21 mouse cellular contexts compared by ENCODE assay signal in the genomic region with DNA sequence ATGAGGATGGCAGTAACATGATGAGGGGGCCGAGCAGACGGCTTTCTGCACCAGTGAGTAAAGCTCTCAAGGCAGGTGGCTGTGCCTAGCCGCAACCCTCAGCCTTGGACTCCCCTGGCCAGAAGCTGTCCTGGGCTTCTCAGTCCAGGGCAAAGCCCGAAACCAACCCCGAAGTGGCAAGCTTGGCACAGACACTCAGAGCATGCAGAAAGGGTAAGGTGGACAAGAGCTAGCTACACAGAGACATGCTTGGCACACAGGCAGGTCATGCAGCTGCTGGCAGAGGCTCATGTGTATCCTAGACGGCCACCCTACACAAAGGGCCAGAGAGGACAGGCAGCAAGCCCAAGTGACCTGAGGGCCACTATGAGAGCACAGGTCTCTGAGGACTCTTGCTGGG. TPM values are rescaled to one million over a fixed set of nuclear protein-coding genes. Genes with fewer than 3 reads are reported as not detected.
DNase-seq lines count a peak whose midpoint lies in the region; ATAC-seq and TF ChIP-seq lines count a peak whose summit lies in the region.
"Had no signal": no experiment of that assay in that cellular context is flagged by ENCODE, and none has a peak within 500 bp of the region (broad histone marks: within the 10 kb centered on the region; RNA-seq: fewer than 3 reads in every experiment).

No protein-coding gene starts in this region.

- peaks cover 69% of the 10 kb centered on the region for H3K36me3 ChIP-seq in embryonic facial prominence, embryonic 13.5 days
- H3K36me3 ChIP-seq in embryonic facial prominence, embryonic 10.5 days (replicated peaks): peaks cover 93% of the 10 kb centered on the region
- peaks cover 20% of the 10 kb centered on the region for H3K36me3 ChIP-seq in intestine, embryonic 16.5 days (ENCODE audit: control insufficient read depth, insufficient read depth, low read length)
- peaks cover 45% of the 10 kb centered on the region for H3K36me3 ChIP-seq in intestine, postnatal 0 days (ENCODE audit: control insufficient read depth, insufficient read depth)
- H3K36me3 ChIP-seq in liver, adult 2 months (ENCODE audit: control insufficient read depth, insufficient read depth, low read length): peaks cover 2% of the 10 kb centered on the region; the same call in 1 of the 2 replicates
- H3K36me3 ChIP-seq in liver, embryonic 12.5 days: peaks cover 36% of the 10 kb centered on the region
- H3K36me3 ChIP-seq: G1E had no signal

- WGBS in embryonic facial prominence, embryonic 13.5 days: 92% methylated on average over 6 of the region's 6 CpGs
- 92% methylated on average over 6 of the region's 6 CpGs for WGBS in embryonic facial prominence, embryonic 10.5 days
- WGBS in intestine, embryonic 16.5 days: 89% methylated on average over 6 of the region's 6 CpGs
- 96% methylated on average over 6 of the region's 6 CpGs for WGBS in intestine, postnatal 0 days
- WGBS in liver, adult 2 months: 44% methylated on average over 6 of the region's 6 CpGs
- WGBS in liver, embryonic 12.5 days (ENCODE audit: insufficient replicate concordance): 74% methylated on average over 6 of the region's 6 CpGs

- no peaks in the 10 kb centered on the region for H3K79me2 ChIP-seq in liver, adult 2 months (ENCODE audit: control insufficient read depth, insufficient read depth, low read length)

- no peaks in the 10 kb centered on the region for H3K27me3 ChIP-seq in embryonic facial prominence, embryonic 13.5 days
- H3K27me3 ChIP-seq in embryonic facial prominence, embryonic 10.5 days (replicated peaks; ENCODE audit: low read depth, poor library complexity, severe bottlenecking): no peaks in the 10 kb centered on the region
- no peaks in the 10 kb centered on the region for H3K27me3 ChIP-seq in intestine, embryonic 16.5 days (replicated peaks; ENCODE audit: control insufficient read depth, insufficient read depth, low read length)
- H3K27me3 ChIP-seq in intestine, postnatal 0 days (replicated peaks; ENCODE audit: control insufficient read depth, insufficient read depth, low read length): no peaks in the 10 kb centered on the region
- H3K27me3 ChIP-seq in liver, adult 2 months (ENCODE audit: control insufficient read depth, insufficient read depth, low read length): no peaks in the 10 kb centered on the region
- H3K27me3 ChIP-seq in liver, embryonic 12.5 days (replicated peaks): no peaks in the 10 kb centered on the region
- H3K27me3 ChIP-seq: hindbrain, embryonic 15.5 days had no signal

- H3K4me2 ChIP-seq in embryonic facial prominence, embryonic 13.5 days: no peak overlapping the region
- H3K4me2 ChIP-seq in intestine, embryonic 16.5 days (ENCODE audit: low read depth, low read length): no peak overlapping the region
- no peak overlapping the region for H3K4me2 ChIP-seq in intestine, postnatal 0 days (replicated peaks; ENCODE audit: low read depth)
- no peak overlapping the region for H3K4me2 ChIP-seq in liver, embryonic 12.5 days
- H3K4me2 ChIP-seq: hindbrain, embryonic 15.5 days had no signal

- no peak for DNase-seq in embryonic facial prominence, embryonic 10.5 days (ENCODE audit: low spot score)
- peak; percentile 92 for DNase-seq in liver, adult 2 months (ENCODE audit: extremely low read depth, low read depth, low spot score)
- DNase-seq in kidney, postnatal 25 days: peak; percentile 31 to 67
- no peak for DNase-seq in gastrocnemius, adult 8-10 months (ENCODE audit: low spot score in 2 of 2)
- DNase-seq: adrenal gland, adult 8-10 months; adrenal gland, postnatal 36 days; B cell, adult 2 months; cerebellum, adult 2 months; cerebellum, postnatal 10 days; gastrocnemius, postnatal 10 days; heart, adult 18-20 months had no signal

- no peak for ATAC-seq in embryonic facial prominence, embryonic 13.5 days (ENCODE audit: insufficient number of reproducible peaks, insufficient read depth, low FRiP score, low TSS enrichment, low read depth)
- ATAC-seq in intestine, embryonic 16.5 days: no peak
- ATAC-seq in intestine, postnatal 0 days: no peak
- ATAC-seq in liver, embryonic 12.5 days: no peak
- ATAC-seq: CD4-positive, CD25-positive, alpha-beta regulatory T cell, adult 4 months; forebrain, embryonic 14.5 days had no signal

- no peak for TF ChIP-seq POLR2A in liver, adult 2 months (IDR thresholded peaks at IDR 0.05; ENCODE audit: extremely low read depth, insufficient read depth, low read length)

- 0 out of 2 replicates have a peak, but pooled peaks cover under 1% of the 10 kb centered on the region for H3K4me1 ChIP-seq in embryonic facial prominence, embryonic 13.5 days
- peaks cover 36% of the 10 kb centered on the region for H3K4me1 ChIP-seq in embryonic facial prominence, embryonic 10.5 days
- peaks cover 37% of the 10 kb centered on the region for H3K4me1 ChIP-seq in intestine, embryonic 16.5 days (ENCODE audit: control insufficient read depth, insufficient read depth, low read length)
- H3K4me1 ChIP-seq in intestine, postnatal 0 days (replicated peaks; ENCODE audit: control insufficient read depth, insufficient read depth, low read length): no peaks in the 10 kb centered on the region
- H3K4me1 ChIP-seq in liver, adult 2 months (ENCODE audit: control insufficient read depth, insufficient read depth, low read length): peaks cover 41% of the 10 kb centered on the region
- H3K4me1 ChIP-seq in liver, embryonic 12.5 days: peaks cover 15% of the 10 kb centered on the region; the same call in 1 of the 2 replicates

- H3K4me3 ChIP-seq in embryonic facial prominence, embryonic 13.5 days: no peak overlapping the region
- no peak overlapping the region for H3K4me3 ChIP-seq in embryonic facial prominence, embryonic 10.5 days
- H3K4me3 ChIP-seq in intestine, embryonic 16.5 days (ENCODE audit: low read length): no peak overlapping the region
- no peak overlapping the region for H3K4me3 ChIP-seq in intestine, postnatal 0 days (ENCODE audit: low read depth, low read length)
- no peak overlapping the region for H3K4me3 ChIP-seq in liver, adult 2 months (ENCODE audit: insufficient read depth, low read depth, low read length)
- H3K4me3 ChIP-seq in liver, embryonic 12.5 days: no peak overlapping the region
- H3K4me3 ChIP-seq: heart, embryonic 10.5 days; hindbrain, embryonic 10.5 days; hindbrain, embryonic 15.5 days had no signal

- no peak overlapping the region for H3K27ac ChIP-seq in embryonic facial prominence, embryonic 13.5 days
- no peak overlapping the region for H3K27ac ChIP-seq in embryonic facial prominence, embryonic 10.5 days (replicated peaks)
- no peak overlapping the region for H3K27ac ChIP-seq in intestine, embryonic 16.5 days (ENCODE audit: low read length)
- H3K27ac ChIP-seq in intestine, postnatal 0 days (ENCODE audit: low read depth, low read length): no peak overlapping the region; the same call in 1 of the 2 replicates
- peak overlapping the region; percentile 29 for H3K27ac ChIP-seq in liver, adult 2 months (replicated peaks; ENCODE audit: insufficient read depth, low read depth, low read length)
- H3K27ac ChIP-seq in liver, embryonic 12.5 days: no peak overlapping the region
- H3K27ac ChIP-seq: heart, embryonic 10.5 days; hindbrain, embryonic 10.5 days; hindbrain, embryonic 15.5 days had no signal

- no peak for TF ChIP-seq CTCF in intestine, postnatal 0 days (IDR thresholded peaks at IDR 0.05; ENCODE audit: low read depth)
- TF ChIP-seq CTCF in liver, adult 2 months (IDR thresholded peaks at IDR 0.05; ENCODE audit: low read depth, low read length): no peak

- no peaks in the 10 kb centered on the region for H3K9me3 ChIP-seq in embryonic facial prominence, embryonic 13.5 days
- no peaks in the 10 kb centered on the region for H3K9me3 ChIP-seq in embryonic facial prominence, embryonic 10.5 days
- no peaks in the 10 kb centered on the region for H3K9me3 ChIP-seq in intestine, embryonic 16.5 days (ENCODE audit: control insufficient read depth, low read length)
- no peaks in the 10 kb centered on the region for H3K9me3 ChIP-seq in intestine, postnatal 0 days (ENCODE audit: control insufficient read depth)
- H3K9me3 ChIP-seq in liver, embryonic 12.5 days (replicated peaks): no peaks in the 10 kb centered on the region
- H3K9me3 ChIP-seq: G1E; heart, embryonic 10.5 days; hindbrain, embryonic 10.5 days; hindbrain, embryonic 15.5 days had no signal

- 0 out of 2 replicates have a peak overlapping the region, but pooled peaks have one; percentile 2 for H3K9ac ChIP-seq in embryonic facial prominence, embryonic 13.5 days
- peak overlapping the region; percentile 38; the same call in 1 of the 2 replicates for H3K9ac ChIP-seq in intestine, embryonic 16.5 days (ENCODE audit: low read depth, low read length)
- no peak overlapping the region for H3K9ac ChIP-seq in intestine, postnatal 0 days (ENCODE audit: low read depth, low read length)
- H3K9ac ChIP-seq in liver, adult 2 months (ENCODE audit: low read depth, low read length): no peak overlapping the region
- no peak overlapping the region for H3K9ac ChIP-seq in liver, embryonic 12.5 days
- H3K9ac ChIP-seq: hindbrain, embryonic 15.5 days had no signal

RNA-seq across cellular contexts. Expression of a gene that starts 52.5 kb away (rescaled TPM):
- polyA plus RNA-seq in embryonic facial prominence, embryonic 13.5 days (2015; fragmentation: Nextera tagmentation; extraction: Ambion mirVana): 79.8 and 88.8 TPM in 2 replicates
- 88.2 and 95.5 TPM in 2 replicates for polyA plus RNA-seq in embryonic facial prominence, embryonic 10.5 days (2016; fragmentation: Nextera tagmentation; extraction: Ambion mirVana)
- polyA plus RNA-seq in intestine, embryonic 16.5 days (2015; fragmentation: Nextera tagmentation; extraction: Ambion mirVana): 45.8 and 54.8 TPM in 2 replicates
- polyA plus RNA-seq in intestine, postnatal 0 days (2015; fragmentation: Nextera tagmentation; extraction: Ambion mirVana): 32.8 and 37.9 TPM in 2 replicates
- total RNA-seq in liver, adult 2 months (2014; rRNA removed): 40.1 and 67.4 TPM in 2 replicates
- polyA plus RNA-seq in liver, adult 2 months (2012; rRNA removed): 89.8 and 101 TPM in 2 replicates
- 18.1 and 19.3 TPM in 2 replicates for polyA plus RNA-seq in liver, embryonic 12.5 days (2016; fragmentation: Nextera tagmentation; extraction: Ambion mirVana)
- total RNA-seq in gastrocnemius, adult 8-10 months (2022): 1 to 10 TPM in 3 of 4 experiments, under 1 TPM in 1; 0.63 to 2.1 (median 1.3) TPM
- polyA plus RNA-seq: G1E had no signal

RNA-seq across cellular contexts. Expression of a gene that starts 58.8 kb away (rescaled TPM):
- polyA plus RNA-seq in embryonic facial prominence, embryonic 13.5 days (2015; fragmentation: Nextera tagmentation; extraction: Ambion mirVana): 55.0 and 56.9 TPM in 2 replicates
- 33.4 and 36.6 TPM in 2 replicates for polyA plus RNA-seq in embryonic facial prominence, embryonic 10.5 days (2016; fragmentation: Nextera tagmentation; extraction: Ambion mirVana)
- 18.0 and 18.6 TPM in 2 replicates for polyA plus RNA-seq in intestine, embryonic 16.5 days (2015; fragmentation: Nextera tagmentation; extraction: Ambion mirVana)
- polyA plus RNA-seq in intestine, postnatal 0 days (2015; fragmentation: Nextera tagmentation; extraction: Ambion mirVana): 11.6 and 13.1 TPM in 2 replicates
- 10.5 and 14.2 TPM in 2 replicates for total RNA-seq in liver, adult 2 months (2014; rRNA removed)
- 10.9 and 15.3 TPM in 2 replicates for polyA plus RNA-seq in liver, adult 2 months (2012; rRNA removed)
- polyA plus RNA-seq in liver, embryonic 12.5 days (2016; fragmentation: Nextera tagmentation; extraction: Ambion mirVana): 11.2 and 12.8 TPM in 2 replicates
- total RNA-seq in gastrocnemius, adult 8-10 months (2022): 10 to 100 TPM; 15.2 to 18.1 (median 16.4) TPM

Comparison
In these comparisons a context has a peak if more than half of its experiments do, and no peak if none do; other contexts are left out.
1. H3K9ac ChIP-seq: peak in embryonic facial prominence, embryonic 13.5 days (single experiment) and intestine, embryonic 16.5 days (single experiment); none in intestine, postnatal 0 days (single experiment), liver, adult 2 months (single experiment) and liver, embryonic 12.5 days (single experiment).
2. DNase-seq: peak in liver, adult 2 months (single experiment) and kidney, postnatal 25 days (2 of 2); none in embryonic facial prominence, embryonic 10.5 days (single experiment) and gastrocnemius, adult 8-10 months (0 of 2).